Mouse (Mus musculus): ENCODE results near the gene Pcnx. TPM values are rescaled to one million over a fixed set of nuclear protein-coding genes. Genes with fewer than 3 reads are reported as not detected.

Pcnx gene
- polyA plus RNA-seq, 2 experiments, result 0.71 to 2.4 TPM

- DNase-seq (ENCODE audit: low read depth in 3 of 3, low spot score in 3 of 3), result no peak
- Histone ChIP-seq H3K27me3 (ENCODE audit: control insufficient read depth, insufficient read depth, low read length) (no peaks in the 10 kb centered on the region), H3K4me2 (ENCODE audit: low read depth) (no peak overlapping the region), H3K36me3 (replicated peaks; ENCODE audit: control insufficient read depth, insufficient read depth, low read depth) (no peaks in the 10 kb centered on the region), H3K9me3 (ENCODE audit: control insufficient read depth, low read length) (no peaks in the 10 kb centered on the region), H3K4me3 (ENCODE audit: insufficient read depth in 1 of 2, low read depth in 2 of 2, low read length in 2 of 2) (no peak overlapping the region), H3K4me1 (replicated peaks; ENCODE audit: control insufficient read depth in 2 of 2, insufficient read depth in 2 of 2, low read length in 1 of 2) (no peaks in the 10 kb centered on the region; a peak in 1 of 4 replicates), H3K9ac (replicated peaks) (no peak overlapping the region), H3K27ac (no peak overlapping the region)
- no peak for ATAC-seq (ENCODE audit: insufficient read depth)
- TF ChIP-seq CTCF (IDR thresholded peaks at IDR 0.05; ENCODE audit: low read depth) (no peak), EP300 (IDR thresholded peaks at IDR 0.05; ENCODE audit: low read depth) (no peak)
- WGBS (ENCODE audit: insufficient replicate concordance), result 62% methylated on average over 4 of the region's 4 CpGs
Observed at GRCm38 (mm10) chr12:81873345-81873744, 13.5 kb downstream of the Pcnx start.

- Histone ChIP-seq H3K4me3 (ENCODE audit: insufficient read depth in 1 of 2, low read depth in 2 of 2, low read length in 2 of 2) (no peak overlapping the region), H3K9ac (replicated peaks) (no peak overlapping the region), H3K36me3 (replicated peaks; ENCODE audit: control insufficient read depth, insufficient read depth, low read depth) (no peaks in the 10 kb centered on the region), H3K27me3 (ENCODE audit: control insufficient read depth, insufficient read depth, low read length) (no peaks in the 10 kb centered on the region), H3K27ac (no peak overlapping the region), H3K9me3 (ENCODE audit: control insufficient read depth, low read length) (no peaks in the 10 kb centered on the region), H3K4me1 (replicated peaks; ENCODE audit: control insufficient read depth in 2 of 2, insufficient read depth in 2 of 2, low read length in 1 of 2) (no peaks in the 10 kb centered on the region; a peak in 1 of 4 replicates), H3K4me2 (ENCODE audit: low read depth) (no peak overlapping the region)
- DNase-seq (ENCODE audit: low read depth in 3 of 3, low spot score in 3 of 3) (no peak), ATAC-seq (ENCODE audit: insufficient read depth) (no peak)
- 71% methylated on average over 3 of the region's 3 CpGs for WGBS (ENCODE audit: insufficient replicate concordance)
- TF ChIP-seq CTCF (IDR thresholded peaks at IDR 0.05; ENCODE audit: low read depth) (no peak), EP300 (IDR thresholded peaks at IDR 0.05; ENCODE audit: low read depth) (no peak)
Observed at GRCm38 (mm10) chr12:81880161-81880560, 20.3 kb downstream of the Pcnx start.

GRCm38 (mm10) chr12:81883255-81884106 lies 23.7 kb downstream of the Pcnx start:
- no peak overlapping the region for H3K9ac ChIP-seq (replicated peaks)
- no peak overlapping the region for H3K4me2 ChIP-seq (ENCODE audit: low read depth)
- no peak overlapping the region for H3K27ac ChIP-seq

GRCm38 (mm10) chr12:81884107-81884398 lies 24.2 kb downstream of the Pcnx start:
- Histone ChIP-seq H3K9me3 (ENCODE audit: control insufficient read depth, low read length) (no peaks in the 10 kb centered on the region), H3K4me3 (ENCODE audit: insufficient read depth in 1 of 2, low read depth in 2 of 2, low read length in 2 of 2) (no peak overlapping the region), H3K9ac (replicated peaks) (no peak overlapping the region), H3K27me3 (ENCODE audit: control insufficient read depth, insufficient read depth, low read length) (no peaks in the 10 kb centered on the region), H3K27ac (no peak overlapping the region), H3K4me1 (replicated peaks; ENCODE audit: control insufficient read depth in 2 of 2, insufficient read depth in 2 of 2, low read length in 1 of 2) (no peaks in the 10 kb centered on the region; a peak in 1 of 4 replicates), H3K4me2 (ENCODE audit: low read depth) (no peak overlapping the region), H3K36me3 (replicated peaks; ENCODE audit: control insufficient read depth, insufficient read depth, low read depth) (no peaks in the 10 kb centered on the region)
- ATAC-seq (ENCODE audit: insufficient read depth) (no peak), DNase-seq (ENCODE audit: low read depth in 3 of 3, low spot score in 3 of 3) (no peak)
- TF ChIP-seq CTCF (IDR thresholded peaks at IDR 0.05; ENCODE audit: low read depth), result no peak
- 59% methylated on average over 3 of the region's 3 CpGs for WGBS (ENCODE audit: insufficient replicate concordance)

More at GRCm38 (mm10) chr12:81883255-81884106, 23.7 kb downstream of the Pcnx start:
- DNase-seq (ENCODE audit: low read depth in 3 of 3, low spot score in 3 of 3), result no peak
- 57% methylated on average over 11 of the region's 11 CpGs for WGBS (ENCODE audit: insufficient replicate concordance)
- ATAC-seq (ENCODE audit: insufficient read depth), result no peak
- Histone ChIP-seq H3K4me1 (replicated peaks; ENCODE audit: control insufficient read depth in 2 of 2, insufficient read depth in 2 of 2, low read length in 1 of 2) (no peaks in the 10 kb centered on the region; a peak in 1 of 4 replicates), H3K36me3 (replicated peaks; ENCODE audit: control insufficient read depth, insufficient read depth, low read depth) (no peaks in the 10 kb centered on the region), H3K9me3 (ENCODE audit: control insufficient read depth, low read length) (no peaks in the 10 kb centered on the region), H3K4me3 (ENCODE audit: insufficient read depth in 1 of 2, low read depth in 2 of 2, low read length in 2 of 2) (no peak overlapping the region), H3K27me3 (ENCODE audit: control insufficient read depth, insufficient read depth, low read length) (no peaks in the 10 kb centered on the region)
- TF ChIP-seq EP300 (IDR thresholded peaks at IDR 0.05; ENCODE audit: low read depth), result no peak
- TF ChIP-seq CTCF (IDR thresholded peaks at IDR 0.05; ENCODE audit: low read depth), result no peak

- Histone ChIP-seq H3K36me3 (replicated peaks; ENCODE audit: control insufficient read depth, insufficient read depth, low read depth) (no peaks in the 10 kb centered on the region), H3K9ac (replicated peaks) (no peak overlapping the region), H3K4me2 (ENCODE audit: low read depth) (no peak overlapping the region), H3K27me3 (ENCODE audit: control insufficient read depth, insufficient read depth, low read length) (no peaks in the 10 kb centered on the region), H3K9me3 (ENCODE audit: control insufficient read depth, low read length) (no peaks in the 10 kb centered on the region), H3K27ac (no peak overlapping the region), H3K4me1 (replicated peaks; ENCODE audit: control insufficient read depth in 2 of 2, insufficient read depth in 2 of 2, low read length in 1 of 2) (no peaks in the 10 kb centered on the region; a peak in 1 of 4 replicates), H3K4me3 (ENCODE audit: insufficient read depth in 1 of 2, low read depth in 2 of 2, low read length in 2 of 2) (no peak overlapping the region)
- WGBS (ENCODE audit: insufficient replicate concordance), result 44% methylated on average over 5 of the region's 5 CpGs
- DNase-seq (ENCODE audit: low read depth in 3 of 3, low spot score in 3 of 3) (no peak), ATAC-seq (ENCODE audit: insufficient read depth) (no peak)
- TF ChIP-seq CTCF (IDR thresholded peaks at IDR 0.05; ENCODE audit: low read depth) (no peak), EP300 (IDR thresholded peaks at IDR 0.05; ENCODE audit: low read depth) (no peak)
Observed at GRCm38 (mm10) chr12:81884983-81885382, 25.2 kb downstream of the Pcnx start.
